Mouse (Mus musculus) liver, adult 2 months (tissue): ENCODE data around the gene AU021092.

Experiments used
- CTCF ChIP-seq: fragments of 200-500 bp; IDR thresholded peaks from 2 replicates; pipeline ENCODE4 v1.5.1; 2011; ENCODE audit warnings: low read depth, low read length, control low read depth
- POLR2A ChIP-seq: fragments of 200-500 bp; IDR thresholded peaks from 2 replicates; pipeline ENCODE4 v1.6.1; 2011; ENCODE audit warnings: low read length, control low read depth; ENCODE audit not compliant: insufficient read depth; ENCODE audit errors: extremely low read depth

- TF ChIP-seq CTCF (no peak), POLR2A (no peak)
These were observed 16.0 kb downstream of the AU021092 start for GRCm38 (mm10) chr16:5206051-5206450.
